ENCODE assay signal across 14 mouse cellular contexts in the genomic region with DNA sequence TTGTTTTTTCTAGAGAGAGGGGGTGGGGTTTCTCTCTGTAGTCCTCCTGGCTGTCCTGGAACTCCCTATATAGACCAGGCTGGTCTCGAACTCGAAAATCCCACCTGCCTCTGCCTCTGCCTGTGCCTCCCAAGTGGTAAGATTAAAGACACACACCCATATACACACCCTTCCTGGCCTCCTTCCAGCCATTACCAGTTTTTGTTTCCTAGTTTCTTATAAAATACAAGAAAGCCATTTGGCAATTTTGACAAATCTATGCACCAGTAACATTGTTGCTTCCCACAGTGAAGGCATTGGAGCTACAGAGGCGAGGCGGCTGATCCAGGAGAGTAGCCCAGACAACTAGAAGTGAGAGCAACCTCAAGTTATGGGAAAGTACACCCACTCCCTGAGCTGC.
"Had no signal": no experiment of that assay in that cellular context is flagged by ENCODE, and none has a peak within 500 bp of the region (broad histone marks: within the 10 kb centered on the region; RNA-seq: fewer than 3 reads in every experiment).

No protein-coding gene starts in this region.

- ATAC-seq: hindbrain, postnatal 0 days; intestine, embryonic 16.5 days had no signal

- DNase-seq: gastrocnemius, postnatal 14 days; gastrocnemius, postnatal 36 days; heart, adult 11 months; heart, adult 2 months; heart, postnatal 14 days; heart, postnatal 36 days; kidney, adult 2 months; kidney, postnatal 10 days; kidney, postnatal 4 days; layer of hippocampus, adult 9-11 months; layer of hippocampus, postnatal 36 days; left cerebral cortex, postnatal 4 days had no signal
